Mouse (Mus musculus) fibroblast of lung, adult 2 months (primary cell): ENCODE data around the gene Sepsecs.
"Not testable (repeated sequence)": the region's sequence is repeated elsewhere in the genome, so short reads cannot be mapped to it uniquely, and the experiment has no call there.

ENCODE experiments used
- DNase-seq: peaks from one replicate; pipeline ENCODE4 v3.0.0-alpha.2; 2011; ENCODE audit warnings: low read depth

Sepsecs gene

DNA sequence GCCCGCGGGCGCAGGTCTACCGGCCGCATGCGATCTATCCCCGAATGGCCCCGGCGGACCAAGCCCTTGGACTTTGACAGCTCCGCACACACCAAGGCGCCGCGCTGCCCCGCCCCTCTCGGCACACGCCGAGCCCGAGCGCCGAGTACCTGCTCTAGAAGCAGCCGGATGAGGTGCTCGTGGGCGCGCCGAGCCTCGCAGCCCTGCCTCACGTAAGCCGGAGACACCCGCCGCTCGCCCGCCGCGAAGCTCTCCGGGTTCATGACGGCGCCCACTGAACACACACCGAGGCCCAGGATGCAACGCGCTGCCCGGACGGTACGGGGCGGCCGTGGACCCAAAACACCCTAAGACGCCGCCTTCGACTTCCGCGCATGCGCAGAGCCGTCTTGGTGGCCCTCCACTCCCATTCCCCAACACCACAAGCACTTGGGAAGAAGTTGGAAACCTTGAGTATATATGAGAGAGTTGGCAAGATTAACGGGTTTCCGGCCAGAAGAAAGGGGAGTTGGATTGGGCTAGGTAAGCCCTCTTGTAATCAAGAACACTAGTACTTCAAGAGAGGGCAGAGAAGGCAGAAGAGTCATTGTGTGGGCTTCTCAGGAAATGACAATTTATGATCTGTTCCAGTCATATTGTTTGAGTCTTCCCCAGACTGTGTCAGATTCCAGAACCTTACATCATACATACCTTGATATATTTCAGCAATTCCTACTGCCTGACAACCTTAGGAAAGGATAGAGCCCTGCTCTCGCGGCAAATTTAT lies at the start of gene Sepsecs:
Gene Sepsecs, minus strand, starts transcription at position 283 of the 766 bp plus-strand sequence.
- peak; percentile 70 for DNase-seq

DNA sequence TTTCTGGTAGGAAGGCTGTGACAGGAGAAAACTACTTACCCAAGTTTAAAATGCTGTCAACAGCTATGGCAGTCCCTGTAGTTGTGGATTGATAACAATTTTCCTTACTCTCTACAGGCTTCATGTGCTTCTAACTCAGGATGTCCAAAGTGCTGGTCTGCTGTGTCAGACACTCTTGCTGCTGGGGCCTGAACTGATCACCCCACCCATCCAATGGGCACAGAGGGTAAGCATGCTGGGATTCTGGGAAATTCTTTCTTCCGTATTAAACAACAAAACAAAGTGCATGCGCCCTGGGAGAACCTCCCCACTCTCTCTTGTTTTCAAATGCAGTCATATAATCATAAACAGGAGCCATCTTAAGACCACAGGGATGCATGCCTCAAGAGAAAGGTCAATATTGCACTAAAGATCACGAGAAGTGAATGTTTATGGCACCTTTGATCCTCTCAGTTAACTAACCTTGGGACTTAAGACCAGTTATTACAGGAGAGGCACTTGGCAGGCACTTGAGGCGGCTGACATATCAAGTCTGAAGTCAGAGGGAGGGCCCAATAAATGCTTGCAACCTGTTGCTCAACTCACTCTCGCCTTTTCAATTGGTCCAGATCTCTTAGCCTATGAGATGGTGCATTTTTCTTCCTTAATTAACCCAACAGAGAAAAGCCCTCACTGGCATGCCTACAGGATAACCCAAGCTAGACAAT lies 47.4 kb upstream of the Sepsecs start:
- no peak for DNase-seq

DNA sequence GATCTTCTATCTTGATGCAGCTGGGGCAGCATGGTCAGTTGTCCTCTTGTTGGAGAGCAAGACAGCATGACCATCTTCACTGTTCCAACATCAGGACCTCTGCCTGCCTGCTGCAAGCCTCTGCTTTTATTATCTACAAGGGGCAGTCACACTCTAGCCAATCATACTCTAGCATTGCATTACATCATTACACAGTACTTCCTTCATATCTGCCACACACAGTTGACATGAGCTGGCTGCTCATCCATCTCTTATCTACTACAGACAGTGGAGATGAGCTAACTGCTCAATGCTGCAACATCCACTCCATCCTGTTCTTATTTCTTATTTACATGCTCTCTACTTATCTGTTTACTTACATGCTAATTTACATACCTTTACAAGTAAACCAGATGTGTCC lies 43.2 kb upstream of the Sepsecs start:
- no peak for DNase-seq

DNA sequence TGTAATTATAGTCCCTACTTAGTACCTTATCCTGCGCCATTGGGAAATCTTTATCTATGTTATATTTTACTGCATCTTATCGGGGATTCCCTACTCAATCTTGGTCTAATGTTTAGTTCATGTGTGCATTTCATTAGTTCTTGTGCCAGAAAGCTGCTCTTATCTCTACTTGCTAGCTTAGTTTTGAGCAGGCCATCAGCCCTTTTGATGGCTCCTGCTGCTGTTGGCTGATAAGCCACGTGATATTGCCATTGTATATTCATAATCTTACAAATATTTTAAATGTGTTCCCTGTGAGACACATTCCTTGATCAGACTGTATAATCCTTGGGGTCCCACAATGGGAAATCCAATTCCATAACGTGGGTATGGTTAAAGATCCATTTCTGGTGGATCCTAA lies 35.1 kb upstream of the Sepsecs start:
- DNase-seq: no peak

DNA sequence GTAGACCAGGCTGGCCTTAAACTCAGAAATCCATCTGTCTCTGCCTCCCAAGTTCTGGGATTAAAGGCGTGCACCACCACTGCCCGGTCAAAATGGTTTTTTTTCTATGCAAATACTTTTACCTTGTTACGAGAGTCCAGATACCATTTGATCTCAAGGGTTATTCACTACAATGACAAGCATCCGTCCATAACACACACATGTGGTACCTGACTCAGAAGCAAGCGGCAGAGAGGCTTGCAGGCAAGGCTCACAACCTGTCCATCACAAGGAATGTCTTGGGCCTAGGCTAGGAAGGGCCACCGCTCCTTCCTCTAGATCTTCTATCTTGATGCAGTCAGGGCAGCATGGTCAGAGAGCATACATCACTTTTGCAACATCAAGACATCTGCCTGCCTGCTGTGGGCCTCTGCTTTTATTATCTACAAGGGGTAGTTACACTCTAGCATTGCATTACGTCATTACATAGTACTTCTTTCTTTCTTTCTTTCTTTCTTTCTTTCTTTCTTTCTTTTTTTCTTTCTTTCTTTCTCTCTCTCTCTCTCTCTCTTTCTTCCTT lies 28.5 kb upstream of the Sepsecs start:
- not testable (repeated sequence) for DNase-seq

DNA sequence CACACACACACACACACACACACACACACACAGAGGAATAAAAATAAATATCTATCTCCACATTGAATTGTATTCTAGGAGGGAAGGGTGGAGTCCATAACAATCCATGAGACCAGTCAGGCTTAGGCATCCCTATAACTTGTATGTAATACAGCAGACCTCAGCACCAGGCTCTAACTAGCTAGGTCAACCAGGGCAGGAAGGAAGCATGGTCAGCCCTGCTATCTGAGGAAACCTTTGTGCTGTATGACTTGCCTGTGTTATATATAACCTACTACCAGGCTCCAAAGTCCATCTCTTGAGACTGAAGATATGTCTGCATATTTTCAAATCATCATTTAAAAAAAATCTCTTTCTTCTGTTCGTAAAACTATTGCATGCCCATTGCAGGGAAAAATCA lies 27.8 kb upstream of the Sepsecs start:
- DNase-seq: no peak

DNA sequence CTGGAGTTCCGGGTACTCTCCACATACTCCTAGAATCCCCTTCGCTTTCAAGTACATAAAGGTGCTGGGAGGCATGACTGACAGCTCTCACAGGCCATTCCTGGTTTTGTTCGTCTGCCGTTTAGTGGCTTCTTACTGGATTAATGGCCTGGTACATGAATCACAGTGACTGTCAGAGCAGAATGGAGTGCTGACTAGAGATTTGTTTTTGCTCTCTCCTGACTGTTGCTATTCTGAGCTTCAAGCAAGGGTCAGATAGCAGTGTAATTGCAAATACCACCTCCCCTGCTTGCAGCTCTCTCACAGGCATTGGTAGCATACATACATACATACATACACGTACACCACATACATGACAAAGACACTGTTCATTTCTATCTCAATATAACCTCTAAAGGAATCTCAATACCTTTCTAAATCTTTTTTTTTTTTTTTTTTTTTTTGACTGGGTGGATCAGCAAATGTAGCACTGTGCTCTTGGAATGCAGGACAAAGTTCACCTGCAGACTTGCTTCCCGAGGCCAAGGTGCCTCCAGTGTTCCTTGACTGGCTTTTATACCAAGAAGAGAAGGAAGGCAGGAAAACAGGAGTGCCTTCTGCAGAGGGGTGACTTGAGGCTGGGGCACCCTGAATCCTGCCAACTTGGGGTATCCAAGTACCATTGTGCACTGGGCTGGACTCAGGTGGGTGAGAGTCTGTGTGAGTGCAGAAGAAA lies 18.4 kb upstream of the Sepsecs start:
- no peak for DNase-seq

DNA sequence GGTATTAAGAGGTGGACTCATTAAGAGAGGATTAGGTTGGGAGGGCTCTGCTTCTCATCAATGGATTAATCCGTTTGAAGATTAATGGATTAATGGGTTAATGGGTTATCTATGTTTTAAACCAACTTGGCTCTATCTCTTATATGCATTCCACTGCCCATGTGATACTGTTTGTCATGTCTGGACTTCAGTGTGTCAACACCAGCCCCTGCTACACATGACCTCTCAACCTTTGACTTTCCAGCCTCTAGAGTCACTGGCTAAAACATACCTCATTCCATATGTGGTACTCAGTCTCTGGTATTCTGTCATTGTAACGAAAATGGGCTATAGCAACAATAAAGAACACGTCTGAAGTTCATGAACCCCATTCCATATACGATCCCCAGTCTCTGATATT lies 11.6 kb upstream of the Sepsecs start:
- no peak for DNase-seq

DNA sequence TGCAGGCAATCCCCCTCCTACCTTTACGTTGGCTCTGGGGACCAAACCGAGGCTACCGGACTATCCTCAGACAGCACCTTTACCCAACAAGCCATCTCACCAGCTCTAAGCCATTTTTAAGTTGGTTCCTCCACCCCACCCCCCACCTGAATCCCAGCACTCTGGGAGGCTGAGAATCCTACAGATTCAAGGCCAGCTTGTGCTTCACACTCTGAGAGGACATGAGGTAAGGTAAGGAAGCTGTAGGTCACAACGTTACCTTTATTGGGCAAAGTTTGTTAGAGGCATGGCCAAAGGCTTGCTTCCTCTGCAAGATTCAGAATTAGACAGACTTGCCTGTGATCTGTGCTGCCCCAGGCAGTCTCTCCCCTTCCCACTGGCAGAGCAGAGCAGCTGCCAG lies 10.7 kb upstream of the Sepsecs start:
- no peak for DNase-seq

DNA sequence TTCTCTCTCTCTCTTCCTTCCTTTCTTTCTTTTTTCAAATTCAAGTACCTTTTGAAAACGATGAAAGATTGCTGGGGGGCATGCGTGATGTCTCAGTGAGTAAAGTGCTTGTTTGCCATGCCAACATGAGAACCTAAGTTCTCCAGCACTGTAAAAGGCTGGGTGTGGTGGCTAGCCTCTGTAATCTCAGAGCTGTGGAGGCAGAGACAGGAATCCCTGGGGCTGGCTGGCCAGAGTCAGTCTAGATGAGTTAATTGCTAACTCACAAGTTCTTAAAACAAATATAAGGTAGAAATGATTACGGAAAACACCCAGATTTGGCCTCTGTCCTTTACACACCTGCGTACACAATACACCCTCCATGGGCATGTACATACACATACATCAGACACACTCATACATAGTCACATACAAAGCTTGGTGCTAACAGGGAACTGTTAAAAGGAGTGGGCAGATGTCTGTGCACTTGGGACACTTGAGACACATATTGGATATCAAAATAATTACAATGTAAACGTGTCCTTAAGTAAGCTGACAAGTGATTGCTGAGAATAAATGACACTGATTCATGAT lies 9.1 kb upstream of the Sepsecs start:
- DNase-seq: no peak

DNA sequence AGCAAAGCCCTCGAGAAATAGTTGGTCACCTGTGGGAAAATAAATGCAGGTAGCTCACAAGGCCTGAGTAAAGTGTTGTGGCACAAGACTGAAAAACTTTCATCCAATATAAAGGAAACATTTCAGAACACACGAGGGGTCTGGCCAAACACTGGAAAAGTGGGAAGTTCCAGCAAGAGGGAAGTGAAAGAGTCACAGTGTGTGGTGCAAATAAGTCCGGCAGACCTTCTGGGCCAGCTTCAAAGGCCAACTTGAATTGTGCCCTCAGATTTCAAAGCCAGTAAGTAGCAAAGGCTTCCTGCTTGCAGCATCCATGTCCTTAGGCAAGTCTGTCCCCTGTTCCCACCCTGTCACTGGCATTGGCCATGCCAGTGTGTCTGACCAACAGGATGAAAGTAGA lies 7.6 kb upstream of the Sepsecs start:
- DNase-seq: no peak

DNA sequence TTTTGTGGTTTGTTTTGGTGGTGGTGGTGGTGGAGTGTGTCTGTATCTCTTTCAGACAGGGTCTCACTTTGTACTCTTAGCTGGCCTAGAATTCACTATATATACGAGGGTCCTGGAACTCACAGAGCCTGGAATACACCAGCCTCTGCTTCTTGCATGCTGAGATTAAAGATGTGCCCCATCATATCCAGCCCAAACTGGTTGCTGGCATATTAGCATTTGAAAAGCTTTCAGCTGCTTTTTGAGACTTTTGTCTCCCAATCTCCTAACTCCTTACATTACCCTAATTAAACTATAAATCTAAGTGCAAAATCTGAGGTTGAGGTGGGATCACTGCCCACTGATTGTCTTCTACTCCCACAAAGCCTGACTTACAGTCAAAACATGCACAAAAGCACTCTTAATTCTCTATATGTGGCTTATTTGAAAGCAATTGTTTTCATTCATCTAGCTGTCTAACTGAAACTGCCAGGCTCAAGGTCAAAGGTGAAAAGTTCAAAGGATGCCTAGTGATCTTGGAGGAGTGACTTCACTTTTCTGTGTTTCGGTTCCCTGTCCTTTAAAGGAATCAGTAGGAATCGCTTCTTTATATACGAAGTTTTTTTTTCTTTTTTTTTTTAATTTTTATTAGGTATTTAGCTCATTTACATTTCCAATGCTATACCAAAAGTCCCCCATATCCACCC lies 5.0 kb upstream of the Sepsecs start:
- no peak for DNase-seq

DNA sequence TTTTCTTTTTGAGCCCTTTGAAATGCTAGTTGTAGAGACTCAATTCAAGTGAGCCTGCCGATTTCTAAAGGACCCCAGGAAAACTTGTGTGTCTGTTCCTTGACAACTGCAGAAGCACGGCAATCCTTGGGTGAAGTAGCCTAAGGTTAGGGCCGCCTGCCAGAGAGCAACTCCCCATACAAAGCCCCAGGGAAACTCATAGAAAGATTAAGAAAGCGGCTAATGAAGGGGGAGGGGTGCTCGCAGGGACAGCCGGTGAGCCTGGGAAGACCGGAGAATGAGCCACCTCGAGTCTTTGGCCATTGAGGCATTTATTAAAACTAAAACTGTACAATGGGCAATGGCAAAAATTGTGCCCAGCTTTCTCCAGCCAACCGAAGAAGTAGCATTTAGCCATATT lies 3.8 kb upstream of the Sepsecs start:
- DNase-seq: no peak

DNA sequence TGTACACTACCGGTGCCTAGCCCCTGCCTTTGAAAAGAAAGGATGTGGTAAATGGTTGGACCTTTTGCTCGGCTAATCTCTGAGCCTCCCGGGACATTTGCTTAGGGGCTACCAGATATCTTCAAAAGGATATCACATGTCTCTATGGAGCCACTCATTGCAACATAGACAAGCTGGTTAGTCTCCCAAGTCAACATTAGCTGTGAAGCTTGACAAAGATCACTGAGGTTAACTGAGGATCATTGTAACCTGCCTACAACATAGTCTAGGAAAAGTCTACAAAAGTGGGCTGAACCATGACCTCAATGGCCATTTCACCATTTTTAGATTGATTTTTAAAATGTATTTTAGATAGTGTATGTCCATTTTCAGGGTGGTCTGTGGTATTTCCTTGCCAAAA lies 1.2 kb upstream of the Sepsecs start:
- no peak for DNase-seq

DNA sequence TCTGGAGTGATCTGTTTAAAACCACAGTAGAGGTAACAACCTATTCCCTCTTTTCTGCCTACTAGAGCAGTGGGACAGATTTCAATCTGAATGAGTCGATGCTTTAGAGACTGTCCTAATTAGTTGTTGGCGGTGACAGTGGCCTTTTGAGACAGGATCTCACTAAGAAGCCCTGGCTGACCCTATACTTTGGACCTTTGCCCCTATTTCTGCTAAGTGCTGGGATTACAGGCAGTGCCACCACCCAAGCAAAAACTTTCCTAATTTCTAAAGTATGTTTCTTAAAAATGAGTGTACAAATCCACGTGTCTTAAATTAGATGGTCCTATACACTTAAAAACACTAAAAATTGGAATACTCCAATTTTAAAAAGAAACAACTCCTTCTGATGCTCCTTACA lies 2.7 kb downstream of the Sepsecs start:
- no peak for DNase-seq

DNA sequence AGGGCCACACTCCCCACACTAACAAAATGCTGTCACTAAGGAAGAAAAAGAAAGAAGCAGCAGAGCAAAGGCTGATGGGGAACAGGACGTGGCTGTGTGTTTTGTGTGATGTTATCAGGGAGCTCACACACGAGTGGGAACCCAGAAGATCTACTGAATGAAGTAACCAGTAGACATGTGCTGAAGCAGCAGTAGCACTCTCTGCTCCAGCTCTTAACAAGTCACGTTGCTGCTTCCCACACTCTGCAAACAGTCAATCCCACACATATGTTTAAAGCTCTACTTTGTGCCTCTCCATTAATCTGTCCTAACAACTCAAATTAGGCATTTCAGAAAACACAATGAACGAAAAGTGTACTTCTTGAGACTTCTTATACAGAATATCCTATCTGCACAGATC lies 11.6 kb downstream of the Sepsecs start:
- DNase-seq: no peak

DNA sequence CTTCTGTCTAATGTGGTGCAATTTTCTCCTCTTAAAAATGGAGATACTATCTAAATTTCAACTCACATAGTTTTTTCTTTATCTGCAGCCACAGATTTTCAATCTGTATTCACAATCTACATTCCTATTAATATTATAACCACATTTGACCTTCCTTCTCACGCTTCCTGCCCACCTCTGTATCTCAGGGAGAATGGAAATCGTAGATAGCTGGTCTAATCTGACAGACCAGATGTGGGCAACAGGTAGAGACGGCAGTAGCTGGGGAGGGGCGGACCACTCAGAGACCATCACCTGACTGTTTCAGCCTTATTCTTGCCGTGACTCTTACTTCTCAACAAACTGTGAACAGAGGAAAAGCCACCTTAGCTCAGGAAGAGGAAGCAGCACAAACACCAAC lies 12.2 kb downstream of the Sepsecs start:
- DNase-seq: no peak

DNA sequence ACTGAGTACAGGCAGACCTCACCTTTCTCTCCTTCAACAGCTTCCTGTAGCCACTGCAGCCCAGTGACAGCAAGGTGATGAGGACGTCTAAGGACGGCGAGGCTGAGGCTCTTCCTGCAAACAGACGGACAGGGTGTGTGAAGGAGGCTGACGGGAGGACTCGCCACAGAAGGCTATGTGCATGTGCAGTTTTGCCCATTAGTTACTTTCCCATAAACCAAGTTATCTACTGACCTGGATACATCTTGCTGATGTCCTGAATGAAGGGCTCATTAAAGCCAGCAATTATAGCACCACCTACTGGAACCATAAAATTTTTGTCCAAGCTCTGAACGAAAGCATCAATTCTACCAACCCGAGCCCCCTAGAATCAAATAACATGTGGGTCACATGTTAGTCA lies 13.5 kb downstream of the Sepsecs start:
- no peak for DNase-seq

DNA sequence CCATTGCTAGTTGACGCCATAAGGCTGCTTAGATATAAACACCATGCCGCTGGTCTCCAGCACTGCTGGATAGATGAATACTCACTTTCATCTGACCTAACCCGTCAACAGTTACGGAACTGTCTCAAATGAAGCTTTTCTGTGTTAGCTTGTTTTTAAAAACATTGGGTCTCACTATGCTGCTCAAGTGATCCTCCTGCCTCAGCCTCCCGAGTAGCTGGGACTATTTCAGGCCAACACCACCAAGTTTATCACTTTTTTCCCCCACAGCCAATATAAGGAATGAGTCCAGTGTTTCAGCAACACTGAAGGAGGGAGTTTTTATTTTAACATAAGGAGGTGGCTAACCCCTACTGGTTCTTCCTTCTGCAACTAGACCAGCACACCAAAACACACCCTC lies 14.5 kb downstream of the Sepsecs start:
- no peak for DNase-seq

DNA sequence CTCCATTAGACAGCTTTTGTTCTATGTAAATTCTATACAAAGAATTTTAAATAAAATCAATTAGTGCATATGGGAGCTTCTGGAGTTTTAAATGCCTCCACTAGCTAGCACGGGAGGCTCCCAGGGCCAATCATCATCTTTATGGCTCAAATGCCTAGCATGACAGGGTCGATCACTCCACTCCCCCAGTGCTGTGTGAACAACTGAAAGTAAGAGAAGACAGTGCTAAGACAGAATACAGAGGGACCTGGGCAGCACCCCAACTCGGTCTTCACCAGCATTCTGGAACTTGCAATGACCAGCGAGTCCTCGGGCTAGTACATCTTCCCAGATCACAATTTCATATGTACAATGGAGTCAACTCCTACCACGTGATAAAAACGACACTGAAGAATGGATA lies 16.9 kb downstream of the Sepsecs start:
- DNase-seq: no peak

DNA sequence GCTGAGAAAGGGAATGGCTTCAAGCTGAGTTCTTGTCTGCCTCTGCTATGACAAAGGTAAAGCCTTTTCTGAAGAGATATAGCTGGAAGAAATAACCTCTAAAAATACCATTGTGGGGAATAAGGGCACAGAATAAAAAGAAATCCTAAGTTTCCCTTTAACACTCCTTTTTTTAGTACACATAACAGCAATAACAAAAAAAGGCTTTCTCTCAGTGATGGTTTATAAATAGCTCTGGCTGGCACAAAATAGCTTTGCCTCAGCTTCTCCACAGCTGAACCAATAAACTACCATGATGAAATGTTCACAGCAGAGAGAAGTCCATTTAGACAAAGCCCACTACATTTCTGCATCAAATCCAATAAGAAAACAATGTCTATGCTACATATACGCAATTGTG lies 17.4 kb downstream of the Sepsecs start:
- DNase-seq: no peak
